Mouse (Mus musculus) thymus, postnatal 10 days (tissue): Measurements from ENCODE around the gene Rbx1.

ENCODE experiments used
- DNase-seq, 2 experiments: peaks; one replicate each; pipeline ENCODE4 v3.0.0; 2021; ENCODE audit warnings: low spot score in 2 of 2

The Rbx1 gene

DNA sequence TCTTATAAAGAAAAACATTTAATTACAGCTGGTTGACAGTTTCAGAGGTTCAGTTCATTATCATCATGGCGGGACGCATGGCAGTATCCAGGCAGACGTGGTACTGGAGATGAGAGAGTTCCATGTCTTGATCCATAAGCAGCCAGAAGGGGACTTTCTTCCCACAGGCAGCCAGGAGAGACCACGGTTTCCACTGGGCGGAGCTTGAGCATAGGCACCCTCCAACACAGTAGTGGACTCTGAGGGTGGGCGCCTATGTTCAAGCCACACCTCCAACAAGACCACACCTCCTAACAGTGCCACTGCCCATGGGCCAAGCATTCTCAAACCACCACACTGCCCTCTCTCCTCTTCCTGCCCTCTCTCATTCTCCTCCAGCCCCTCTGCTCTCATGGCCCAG is 17.6 kb downstream of the Rbx1 start:
- DNase-seq: no peak

DNA sequence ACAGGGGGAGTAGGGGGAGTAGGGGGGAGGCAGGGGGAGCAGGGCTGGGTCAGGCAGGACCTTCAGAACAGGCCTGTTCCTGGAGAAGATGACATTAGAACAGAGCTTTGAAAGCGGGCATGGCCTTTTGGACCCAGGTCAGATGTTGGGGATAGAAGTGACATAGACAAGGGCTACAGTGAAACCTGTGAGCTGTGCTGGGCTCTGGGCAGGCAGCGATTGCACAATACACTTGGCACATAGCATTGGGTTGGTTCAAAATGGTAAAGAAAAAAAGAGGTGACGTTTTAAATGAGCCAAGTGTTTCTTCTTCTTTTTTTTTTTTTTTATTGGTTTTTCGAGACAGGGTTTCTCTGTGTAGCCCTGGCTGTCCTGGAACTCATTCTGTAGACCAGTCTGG is 19.4 kb downstream of the Rbx1 start:
- no peak for DNase-seq

DNA sequence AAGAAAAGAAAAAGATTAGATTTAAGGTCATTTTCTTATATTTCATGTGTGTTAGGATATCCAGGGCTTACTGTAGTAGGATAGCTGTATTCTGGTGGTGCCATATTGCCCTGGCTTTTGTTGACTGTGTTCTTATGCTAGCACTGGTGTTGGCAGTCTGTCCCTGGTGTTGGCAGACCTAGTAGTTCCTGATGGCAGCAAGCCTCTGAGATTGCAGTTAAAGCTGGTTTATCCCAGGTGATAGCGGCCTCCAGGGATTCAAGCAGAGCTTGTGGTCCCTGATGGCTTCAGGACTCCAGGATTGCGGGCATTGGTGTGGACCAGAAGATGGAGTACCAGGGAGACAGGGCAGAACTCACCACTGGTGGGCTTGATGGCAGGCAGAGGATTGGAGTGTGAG is 37.4 kb downstream of the Rbx1 start:
- no peak for DNase-seq

DNA sequence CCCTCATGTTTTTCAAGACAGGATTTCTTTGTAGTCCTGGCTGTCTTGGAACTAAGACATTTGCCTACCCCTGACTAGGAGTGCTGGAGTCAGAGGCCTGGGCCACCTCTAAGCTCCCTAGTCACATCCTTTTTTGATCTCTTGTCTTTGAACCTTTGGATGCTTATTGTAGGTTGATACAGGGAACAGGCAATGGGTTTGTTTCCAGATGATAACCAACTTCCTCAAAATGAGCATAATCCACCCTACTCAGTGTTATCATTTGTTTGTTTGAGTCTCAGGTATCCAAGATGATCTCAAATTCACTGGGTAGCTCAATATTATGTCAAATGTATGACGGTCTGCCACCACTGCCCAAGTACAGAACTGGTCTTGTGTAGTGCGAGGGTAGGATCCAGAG is 37.9 kb downstream of the Rbx1 start:
- DNase-seq: no peak

DNA sequence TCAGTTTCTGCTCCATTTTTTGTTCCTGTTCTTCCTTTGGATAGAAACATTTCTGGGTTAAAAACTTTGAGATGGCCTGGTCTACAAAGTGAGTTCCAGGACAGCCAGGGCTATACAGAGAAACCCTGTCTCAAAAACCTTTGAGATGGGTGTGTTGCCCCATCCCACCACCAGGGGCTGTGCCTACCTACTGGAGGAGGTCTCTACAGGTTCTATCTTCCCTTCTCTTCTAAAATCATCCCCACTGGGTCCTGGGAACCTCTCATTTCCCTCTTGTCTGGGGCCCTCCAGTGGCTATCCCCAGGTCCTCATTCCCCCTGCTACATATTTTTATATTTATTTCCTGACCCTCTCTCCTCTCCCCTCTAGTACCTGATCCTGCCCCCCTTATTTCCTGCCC is 41.1 kb downstream of the Rbx1 start:
- DNase-seq: peak; percentile 53 to 70

DNA sequence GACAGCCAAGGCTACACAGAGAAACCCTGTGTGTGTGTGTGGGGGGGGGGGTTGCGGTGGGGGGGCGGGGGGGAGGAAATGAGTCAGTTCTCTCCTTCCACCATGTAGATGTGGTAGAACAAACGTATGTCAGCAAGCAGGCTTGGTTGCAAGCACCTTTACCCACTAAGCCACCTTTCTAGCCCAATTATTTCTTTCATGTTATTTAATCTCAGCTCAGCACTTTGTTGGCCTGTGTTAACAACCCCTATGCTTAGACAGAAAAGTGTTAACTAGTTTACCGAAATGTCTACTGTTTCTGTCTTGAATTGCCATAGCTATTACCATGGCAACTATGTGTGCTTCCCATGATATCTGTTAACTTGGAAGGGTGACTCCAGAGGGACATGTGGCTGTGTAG is 44.5 kb downstream of the Rbx1 start:
- DNase-seq: no peak

DNA sequence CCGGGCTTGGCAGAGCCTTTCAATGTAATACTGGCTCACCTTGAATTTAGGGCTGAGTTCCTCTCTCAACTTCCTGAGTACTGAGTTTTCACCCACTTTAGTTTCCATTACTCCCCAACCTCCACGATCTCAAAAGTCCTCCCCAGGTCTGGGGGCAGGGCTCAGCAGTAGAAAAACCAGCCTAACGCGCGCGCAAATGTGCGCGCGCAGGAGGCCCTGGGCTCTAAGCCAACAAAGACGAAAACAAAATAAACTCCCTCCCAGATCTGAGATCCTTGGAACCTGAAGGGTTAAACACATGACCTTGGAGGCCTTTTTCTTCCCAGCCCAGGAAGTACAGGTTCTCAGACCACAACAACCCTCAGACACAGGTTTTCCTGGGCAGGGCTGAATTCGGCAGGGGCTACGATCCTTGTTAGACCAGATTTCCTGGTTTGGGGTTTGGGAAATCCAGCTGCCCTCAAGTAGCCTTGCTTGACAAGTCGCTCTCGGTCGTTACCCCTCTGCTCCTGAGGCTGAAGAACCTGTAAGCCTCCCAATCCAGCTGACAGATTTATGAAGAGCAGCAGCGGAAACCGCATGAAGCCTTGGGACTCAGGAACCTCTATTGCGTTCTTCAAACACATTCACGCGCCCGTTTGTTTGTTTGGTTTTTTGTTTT is 45.6 kb downstream of the Rbx1 start:
- peak; percentile 39 to 57 for DNase-seq

DNA sequence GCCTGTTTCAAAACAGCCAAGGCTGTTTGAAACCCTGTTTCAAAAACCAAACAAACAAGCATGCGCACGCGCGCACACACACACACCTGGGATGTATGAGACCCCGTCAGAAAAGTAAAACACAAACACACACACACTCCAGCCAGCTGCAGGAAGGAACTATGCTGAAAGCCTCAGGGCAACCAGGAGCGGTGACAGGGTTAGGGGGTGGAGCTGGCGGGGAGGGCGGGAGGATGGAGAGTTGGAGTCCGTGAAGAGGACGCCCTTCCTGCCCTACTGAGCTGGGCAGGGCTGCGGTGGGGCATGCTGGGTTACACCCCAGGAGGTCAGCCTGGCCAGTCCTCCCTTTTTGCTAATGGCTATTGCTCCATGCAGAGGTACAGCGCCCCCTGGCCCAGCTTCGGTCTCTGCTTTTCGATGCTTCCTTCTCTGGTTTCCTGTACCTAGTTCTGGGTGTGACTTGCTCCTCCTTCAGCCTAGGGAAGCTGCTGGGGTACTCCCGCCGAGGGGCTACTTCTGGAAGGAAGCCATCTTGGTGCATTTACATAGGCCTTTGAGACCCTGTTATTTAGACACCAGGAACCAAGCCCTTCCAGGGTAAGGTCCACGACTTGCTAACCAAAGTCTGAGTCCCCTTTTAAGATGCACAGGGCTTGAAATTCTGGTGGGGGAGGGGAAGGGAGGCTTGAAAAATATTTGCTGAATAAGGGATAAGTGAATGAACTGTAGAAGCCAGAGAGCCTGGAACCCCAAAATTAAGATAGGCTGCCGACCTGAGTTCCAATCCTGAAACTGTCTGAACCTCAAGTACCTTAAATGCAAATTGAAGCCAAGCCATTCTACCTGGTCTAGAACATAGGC is 48.2 kb downstream of the Rbx1 start:
- peak; percentile 86 to 87 for DNase-seq

DNA sequence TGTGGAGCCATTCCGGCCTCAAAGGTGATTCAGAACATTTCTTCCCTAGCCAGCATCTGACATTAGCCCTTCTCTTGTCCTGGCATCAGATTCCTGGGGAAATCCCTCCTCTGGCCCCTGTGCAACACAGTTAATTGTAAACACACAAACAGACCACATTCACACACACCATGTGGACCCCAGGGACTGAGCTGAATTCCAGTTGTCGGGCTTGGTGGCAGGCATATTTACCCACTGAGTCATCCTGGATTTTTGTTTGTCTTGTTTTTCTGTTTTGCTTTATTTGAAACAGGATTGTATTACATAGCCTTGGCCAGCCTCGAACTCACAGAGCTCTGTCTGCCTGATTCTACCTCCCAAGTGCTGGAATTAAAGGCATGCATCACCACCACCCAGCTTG is 49.1 kb downstream of the Rbx1 start:
- no peak for DNase-seq

DNA sequence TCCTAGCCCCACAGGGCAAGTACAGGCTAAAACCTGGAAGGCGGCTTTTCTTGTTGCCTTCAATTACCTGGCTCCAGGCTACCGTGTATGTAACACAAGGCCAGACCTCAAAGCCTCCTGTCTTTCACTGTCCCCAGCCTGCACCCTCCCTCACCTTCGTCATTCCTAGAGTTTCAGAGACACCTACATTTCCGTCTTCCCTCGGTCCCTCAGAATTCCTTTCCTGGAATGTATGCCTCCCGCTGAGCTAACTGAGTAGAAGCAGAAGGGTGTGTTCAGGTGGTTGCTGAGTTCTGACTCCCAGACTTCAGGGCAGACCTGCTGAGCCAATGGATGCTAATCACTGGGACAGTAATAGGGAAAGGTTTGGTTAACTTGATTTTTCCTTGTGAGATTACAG is 51.9 kb downstream of the Rbx1 start:
- DNase-seq: no peak

DNA sequence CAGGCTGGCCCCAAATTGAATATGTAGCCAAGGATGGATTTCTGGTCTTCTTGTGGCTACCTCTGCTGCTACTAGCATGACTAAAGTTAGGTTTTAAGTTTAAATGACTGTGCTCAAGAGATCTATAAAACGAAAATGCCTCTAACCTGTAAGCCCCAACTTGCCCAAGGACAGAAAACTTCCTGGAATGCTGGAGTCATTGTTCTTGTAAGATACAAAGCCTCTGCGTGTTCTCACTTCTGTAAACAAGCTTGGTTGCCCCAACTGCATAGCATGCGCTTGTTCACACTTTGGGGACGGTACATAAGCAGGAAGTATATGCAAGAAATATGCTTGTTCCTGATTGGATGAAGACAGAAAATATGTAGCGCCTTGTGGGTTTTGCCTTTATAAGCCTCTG is 52.7 kb downstream of the Rbx1 start:
- no peak for DNase-seq

DNA sequence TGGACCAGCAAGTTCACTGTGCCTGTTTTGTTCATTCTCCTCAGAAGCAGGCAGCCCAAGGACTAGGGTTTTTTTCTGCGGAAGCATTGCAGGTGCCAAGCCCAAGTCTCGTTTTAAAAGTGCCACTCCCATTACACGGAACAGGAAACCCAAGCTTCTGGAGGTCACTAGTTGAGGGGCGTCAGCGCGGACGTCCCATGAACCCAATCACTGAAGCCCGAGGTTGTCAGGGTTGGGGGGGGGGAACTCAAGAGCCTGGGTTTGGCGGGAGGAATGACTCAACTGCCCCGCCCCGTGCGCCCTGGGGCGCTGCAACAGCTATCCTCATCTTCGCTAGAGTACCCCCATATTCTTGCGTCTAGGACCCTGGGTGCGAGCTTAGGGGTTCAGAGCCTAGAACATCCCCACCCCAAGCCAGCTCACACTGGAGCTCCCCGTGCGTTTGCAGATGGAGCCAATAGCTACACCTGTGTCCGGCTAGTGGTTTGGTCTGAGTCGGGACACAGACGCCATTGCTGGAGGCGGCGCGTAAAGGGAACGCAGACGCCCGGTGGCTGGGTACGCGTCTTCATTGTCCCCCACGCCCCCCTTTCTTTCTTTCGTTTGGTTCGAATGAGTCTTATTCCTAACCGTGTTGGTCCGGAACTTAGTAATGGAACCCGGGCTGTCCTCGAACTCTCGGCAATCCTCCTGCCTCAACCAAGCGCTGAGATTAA is 56.1 kb downstream of the Rbx1 start:
- peak; percentile 51 to 60 for DNase-seq

DNA sequence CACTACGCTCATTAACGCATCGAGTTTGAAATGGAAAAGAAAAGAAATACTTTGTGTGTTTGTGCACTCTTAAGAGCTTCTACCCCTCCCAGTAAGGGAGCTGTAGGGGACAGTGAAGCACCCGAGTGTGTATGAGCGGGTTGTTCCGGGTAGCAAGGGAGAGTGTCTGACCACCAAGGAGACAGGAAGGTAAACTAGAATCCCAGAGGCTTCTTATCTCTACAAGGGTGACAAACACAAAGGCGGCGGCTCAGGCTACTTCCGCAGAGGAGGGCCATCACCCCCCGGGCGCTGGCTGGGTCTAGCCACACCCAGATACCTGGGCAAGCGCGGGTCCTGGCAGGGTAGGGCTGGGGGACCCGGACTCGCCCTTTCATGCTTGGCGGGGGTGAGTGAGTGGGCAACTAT is 56.7 kb downstream of the Rbx1 start:
- no peak for DNase-seq

DNA sequence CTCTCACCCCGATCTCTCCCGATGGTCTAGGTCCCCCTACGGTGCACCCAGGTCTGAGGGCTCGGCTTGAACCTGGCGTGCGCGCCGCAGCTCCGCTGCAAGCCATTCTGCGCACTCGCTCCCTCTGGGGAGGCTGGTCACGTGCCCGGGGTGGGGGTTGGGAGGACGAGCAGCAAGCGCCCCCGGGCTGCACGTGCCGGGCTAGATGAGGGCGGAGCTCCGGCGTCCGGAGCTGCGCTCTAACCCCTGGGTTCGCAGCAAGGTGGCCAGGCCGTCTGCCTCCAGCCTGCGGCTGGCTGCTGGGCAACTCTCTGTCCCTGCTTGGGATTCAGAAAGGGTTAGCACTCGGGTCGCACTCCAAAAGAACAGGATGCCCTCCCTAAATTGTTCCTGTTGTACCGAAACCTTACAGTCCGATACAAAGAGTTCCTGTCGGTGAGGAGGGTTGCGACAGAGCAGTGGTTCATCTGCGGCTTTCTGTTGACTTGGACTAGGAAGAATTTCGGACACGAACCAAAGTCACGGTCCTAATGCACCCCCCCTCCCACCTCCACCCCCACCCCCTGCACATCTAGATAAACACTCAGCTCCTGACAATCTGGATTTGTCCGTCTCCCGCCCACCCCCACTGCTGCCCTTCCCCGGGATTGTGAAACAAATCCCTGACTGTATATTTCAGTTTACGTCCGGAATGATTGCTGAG is 57.2 kb downstream of the Rbx1 start:
- DNase-seq: peak; percentile 97 to 99

DNA sequence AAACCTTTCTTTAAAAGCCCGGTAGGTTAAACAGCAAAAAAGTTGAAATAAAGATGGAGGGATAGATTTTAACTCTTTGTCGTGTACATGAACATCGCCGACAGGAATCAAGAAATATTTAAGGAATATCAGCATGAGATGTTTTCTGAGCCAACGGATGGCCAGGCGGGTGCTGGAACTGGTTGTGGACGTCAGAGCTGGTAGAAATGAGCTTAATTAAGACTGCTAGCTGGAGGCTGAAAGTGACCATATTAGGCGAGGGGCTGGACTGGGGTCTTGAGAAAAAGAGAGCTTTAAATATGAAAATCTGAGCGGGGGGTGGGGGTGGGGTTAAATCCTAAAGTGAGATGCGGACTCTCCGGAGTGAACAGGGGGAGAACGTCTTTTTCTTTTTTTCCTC is 57.8 kb downstream of the Rbx1 start:
- DNase-seq: no peak
